Mouse (Mus musculus): ENCODE measurements at regions not wholly inside any gene's neighbourhood (a gene's known extent, or its start where the extent isn't known, plus 50 kb on each side); places are given as distances from the start of the nearest gene placed in this dataset.
"Not testable (repeated sequence)": the region's sequence is repeated elsewhere in the genome, so short reads cannot be mapped to it uniquely, and the experiment has no call there.

GRCm38 (mm10) chr12:74825664-74826063 is 351.5 kb downstream of the Kcnh5 start:
- Histone ChIP-seq H3ac (ENCODE audit: control insufficient read depth, insufficient read length) (no peak overlapping the region), H3K36me3 (ENCODE audit: control insufficient read depth, insufficient read depth) (no peaks in the 10 kb centered on the region), H3K27me3 (ENCODE audit: control insufficient read depth, insufficient read depth, insufficient read length) (no peaks in the 10 kb centered on the region), H3K79me2 (ENCODE audit: control insufficient read depth, insufficient read depth) (no peaks in the 10 kb centered on the region), H3K4me3 (no peak overlapping the region), H3K4me2 (ENCODE audit: low read depth) (peak overlapping the region; percentile 59)
- no peak for TF ChIP-seq USF1 (IDR thresholded peaks at IDR 0.05; ENCODE audit: low read depth)
- TF ChIP-seq POLR2AphosphoS2 (IDR thresholded peaks at IDR 0.05; ENCODE audit: insufficient read length, low read depth): no peak
- no peak for TF ChIP-seq MAX (IDR thresholded peaks at IDR 0.05; ENCODE audit: low read depth)
- no peak for TF ChIP-seq POLR2A (IDR thresholded peaks at IDR 0.05; ENCODE audit: insufficient read length, low read depth)
- no peak for TF ChIP-seq TCF12 (IDR thresholded peaks at IDR 0.05; ENCODE audit: insufficient read depth, poor library complexity, severe bottlenecking)
- TF ChIP-seq TCF3 (IDR thresholded peaks at IDR 0.05; ENCODE audit: insufficient read length, low read depth): no peak
- TF ChIP-seq CEBPB (IDR thresholded peaks at IDR 0.05; ENCODE audit: insufficient read depth, poor library complexity, severe bottlenecking): no peak
- no peak for TF ChIP-seq REST (IDR thresholded peaks at IDR 0.05; ENCODE audit: insufficient read depth, insufficient read length)
- TF ChIP-seq MYOD1 (IDR thresholded peaks at IDR 0.05; ENCODE audit: control insufficient read depth in 1 of 3, insufficient read length in 2 of 3, low read depth in 2 of 3): no peak
- TF ChIP-seq E2F4 (IDR thresholded peaks at IDR 0.05; ENCODE audit: insufficient read depth): no peak
- no peak for TF ChIP-seq MYOG (IDR thresholded peaks at IDR 0.05; ENCODE audit: control insufficient read depth in 1 of 3, insufficient read depth in 1 of 3, insufficient read length in 2 of 3, low read depth in 2 of 3)

DNA sequence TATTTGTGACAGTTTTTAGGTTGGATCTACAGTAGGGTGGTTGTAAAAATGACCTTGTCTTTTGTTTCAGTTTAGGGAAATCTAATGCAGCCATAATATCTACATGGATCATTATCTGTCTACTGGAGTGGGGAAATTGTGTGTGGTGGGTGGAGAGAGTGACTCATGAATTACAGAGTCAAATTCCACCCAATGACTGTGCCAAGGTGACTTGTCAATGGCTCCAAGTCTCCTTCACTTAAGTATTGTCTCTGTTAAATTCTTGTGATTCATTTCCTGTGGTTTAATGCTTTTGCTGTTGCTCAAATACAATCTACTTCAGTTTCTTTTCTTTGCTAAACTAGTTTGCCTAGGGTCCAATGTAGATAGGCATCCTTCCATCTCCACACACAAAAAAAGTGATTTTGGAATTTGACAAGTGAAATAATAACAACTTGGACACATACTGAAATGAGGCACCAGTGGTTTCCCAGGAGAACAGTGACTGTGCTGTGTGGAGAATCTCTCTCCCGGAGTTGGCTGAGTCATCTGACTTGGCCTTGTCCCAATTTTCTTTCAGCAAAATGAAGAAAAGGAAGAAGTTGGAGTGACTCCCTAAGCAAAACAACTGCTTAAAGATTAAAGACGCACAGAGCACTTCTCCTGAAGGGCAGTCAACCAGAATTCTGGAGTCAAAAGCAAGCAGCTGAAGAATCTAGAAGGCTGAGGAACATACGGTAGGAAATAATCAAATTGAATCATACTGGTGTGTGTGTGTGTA is 352.2 kb downstream of the Kcnh5 start:
- peak overlapping the region; percentile 59 for H3K4me2 ChIP-seq (ENCODE audit: low read depth)
- H3K27me3 ChIP-seq (ENCODE audit: control insufficient read depth, insufficient read depth, insufficient read length): no peaks in the 10 kb centered on the region
- TF ChIP-seq TCF12 (IDR thresholded peaks at IDR 0.05; ENCODE audit: insufficient read depth, poor library complexity, severe bottlenecking): no peak
- no peak for TF ChIP-seq POLR2AphosphoS2 (IDR thresholded peaks at IDR 0.05; ENCODE audit: insufficient read length, low read depth)
- no peak for TF ChIP-seq SRF (IDR thresholded peaks at IDR 0.05; ENCODE audit: control insufficient read depth, insufficient read length, low read depth)
- no peak for TF ChIP-seq REST (IDR thresholded peaks at IDR 0.05; ENCODE audit: insufficient read depth, insufficient read length)
- TF ChIP-seq E2F4 (IDR thresholded peaks at IDR 0.05; ENCODE audit: insufficient read depth): no peak
- no peak for TF ChIP-seq TCF3 (IDR thresholded peaks at IDR 0.05; ENCODE audit: insufficient read length, low read depth)
- TF ChIP-seq MYOD1 (IDR thresholded peaks at IDR 0.05; ENCODE audit: control insufficient read depth in 1 of 3, insufficient read length in 2 of 3, low read depth in 2 of 3): no peak

DNA sequence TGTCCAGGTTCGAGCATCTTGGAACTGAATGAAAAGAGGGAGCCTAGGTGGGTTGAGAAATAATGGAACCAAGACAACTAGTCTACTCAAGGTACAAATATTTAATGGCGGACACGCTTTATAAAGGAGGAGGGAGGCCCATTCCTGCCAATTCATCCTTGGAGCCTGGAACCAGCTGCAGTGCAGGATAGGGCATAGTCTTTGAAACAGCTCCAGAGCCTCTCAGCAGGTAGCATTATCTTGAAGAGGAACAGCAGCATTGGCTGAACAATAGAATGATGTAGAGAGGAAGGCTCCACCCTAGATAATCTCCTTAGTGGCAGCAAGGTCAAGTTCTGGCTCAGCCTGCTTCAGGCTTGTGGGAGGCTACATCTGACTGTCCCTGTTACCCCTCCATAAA is 361.0 kb downstream of the Kcnh5 start:
- H3K4me2 ChIP-seq (ENCODE audit: low read depth); H3K36me3 ChIP-seq (ENCODE audit: control insufficient read depth, insufficient read depth); H3K4me3 ChIP-seq; H3ac ChIP-seq (ENCODE audit: control insufficient read depth, insufficient read length); H3K79me2 ChIP-seq (ENCODE audit: control insufficient read depth, insufficient read depth); H3K27me3 ChIP-seq (ENCODE audit: control insufficient read depth, insufficient read depth, insufficient read length): not testable (repeated sequence)

More for the DNA sequence above, 352.2 kb downstream of the Kcnh5 start:
- no peak overlapping the region for H3ac ChIP-seq (ENCODE audit: control insufficient read depth, insufficient read length)
- H3K36me3 ChIP-seq (ENCODE audit: control insufficient read depth, insufficient read depth): no peaks in the 10 kb centered on the region
- H3K79me2 ChIP-seq (ENCODE audit: control insufficient read depth, insufficient read depth): no peaks in the 10 kb centered on the region
- no peak overlapping the region for H3K4me3 ChIP-seq

- not testable (repeated sequence) for H3K27me3 ChIP-seq (ENCODE audit: control insufficient read depth, insufficient read depth, insufficient read length); H3K36me3 ChIP-seq (ENCODE audit: control insufficient read depth, insufficient read depth); H3K79me2 ChIP-seq (ENCODE audit: control insufficient read depth, insufficient read depth); H3K4me2 ChIP-seq (ENCODE audit: low read depth); H3K4me3 ChIP-seq; H3ac ChIP-seq (ENCODE audit: control insufficient read depth, insufficient read length)
These were observed 368.6 kb downstream of the Kcnh5 start for GRCm38 (mm10) chr12:74808571-74808970.

DNA sequence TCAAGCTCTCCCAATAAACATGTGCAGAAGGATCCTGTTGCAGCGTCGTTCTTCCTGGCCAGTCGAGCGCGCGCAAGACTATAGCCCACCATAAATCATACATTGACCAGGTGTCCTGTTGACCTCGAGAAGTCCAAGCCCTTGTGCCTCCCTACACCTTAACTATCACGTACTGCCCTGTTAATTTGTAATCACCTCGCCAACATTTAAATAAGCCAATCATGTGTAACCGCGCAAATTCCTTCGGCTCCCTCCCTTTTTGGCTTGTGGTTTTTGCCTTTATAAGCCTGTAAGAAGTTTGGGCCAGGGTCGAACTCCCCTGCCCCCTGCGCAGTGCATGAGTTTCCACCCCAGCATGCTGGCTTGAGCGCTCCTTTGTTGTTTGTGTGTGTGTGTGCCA is 369.2 kb downstream of the Kcnh5 start:
- not testable (repeated sequence) for H3K4me3 ChIP-seq; H3K36me3 ChIP-seq (ENCODE audit: control insufficient read depth, insufficient read depth); H3K79me2 ChIP-seq (ENCODE audit: control insufficient read depth, insufficient read depth); H3K27me3 ChIP-seq (ENCODE audit: control insufficient read depth, insufficient read depth, insufficient read length); H3ac ChIP-seq (ENCODE audit: control insufficient read depth, insufficient read length); H3K4me2 ChIP-seq (ENCODE audit: low read depth)

DNA sequence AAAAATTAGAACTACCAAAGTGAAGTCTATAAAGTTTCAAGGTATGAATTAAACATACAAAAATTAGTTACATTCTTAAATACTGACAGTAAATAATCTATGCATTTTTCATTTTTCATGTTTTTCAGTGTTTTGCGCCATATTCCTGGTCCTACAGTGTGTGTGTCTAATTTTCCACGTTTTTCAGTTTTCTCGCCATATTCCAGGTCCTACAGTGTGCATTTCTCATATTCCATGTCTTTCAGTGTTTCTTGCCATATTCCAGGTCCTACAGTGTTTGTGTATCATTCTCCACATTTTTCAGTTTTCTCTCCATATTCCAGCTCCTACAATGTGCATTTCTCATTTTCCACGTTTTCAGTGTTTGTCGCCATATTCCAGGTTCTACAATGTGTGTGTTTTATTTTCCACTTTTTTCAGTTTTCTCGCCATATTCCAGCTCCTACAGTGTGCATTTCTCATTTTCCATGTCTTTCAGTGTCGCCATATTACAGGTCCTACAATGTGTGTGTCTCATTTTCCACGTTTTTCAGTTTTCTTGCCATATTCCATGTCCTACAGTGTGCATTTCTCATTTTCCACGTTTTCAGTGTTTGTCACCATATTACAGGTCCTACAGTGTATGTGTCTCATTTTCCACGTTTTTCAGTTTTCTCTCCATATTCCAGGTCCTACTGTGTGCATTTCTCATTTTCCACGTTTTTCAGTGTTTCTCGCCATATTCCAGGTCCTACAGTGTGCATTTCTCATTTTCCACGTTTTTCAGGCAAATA is 373.2 kb downstream of the Kcnh5 start:
- Histone ChIP-seq H3ac (ENCODE audit: control insufficient read depth, insufficient read length) (no peak overlapping the region), H3K79me2 (ENCODE audit: control insufficient read depth, insufficient read depth) (no peaks in the 10 kb centered on the region), H3K4me2 (ENCODE audit: low read depth) (no peak overlapping the region), H3K27me3 (ENCODE audit: control insufficient read depth, insufficient read depth, insufficient read length) (no peaks in the 10 kb centered on the region), H3K4me3 (no peak overlapping the region), H3K36me3 (ENCODE audit: control insufficient read depth, insufficient read depth) (no peaks in the 10 kb centered on the region)
- TF ChIP-seq CEBPB (IDR thresholded peaks at IDR 0.05; ENCODE audit: insufficient read depth, poor library complexity, severe bottlenecking) (no peak), POLR2A (IDR thresholded peaks at IDR 0.05; ENCODE audit: insufficient read length, low read depth) (no peak), MAX (IDR thresholded peaks at IDR 0.05; ENCODE audit: low read depth) (no peak), E2F4 (IDR thresholded peaks at IDR 0.05; ENCODE audit: insufficient read depth) (no peak)
